Mouse (Mus musculus) liver, embryonic 11.5 days (tissue): ENCODE measurements around the gene Syt14. TPM values are rescaled to one million over a fixed set of nuclear protein-coding genes. Genes with fewer than 3 reads are reported as not detected.

ENCODE experiments used
- ATAC-seq: fragments of 200-750 bp; cut with Nextera tagmentation; replicated peaks from 2 replicates; pipeline ENCODE4 v1.8.0; 2017; ENCODE audit warnings: moderate number of reproducible peaks, mild to moderate bottlenecking, moderate TSS enrichment, moderate library complexity; ENCODE audit not compliant: low FRiP score
- DNase-seq: peaks from one replicate; pipeline ENCODE4 v3.0.0-alpha.2; 2017; ENCODE audit warnings: low spot score
- H3K27ac ChIP-seq: fragments of 300-500 bp; sonication (generic); 2 replicates; pipeline ENCODE4 v1.5.1; 2014; ENCODE audit warnings: mild to moderate bottlenecking, low read depth, low read length, control low read depth
- H3K27me3 ChIP-seq: fragments of 300-500 bp; sonication (generic); replicated peaks from 2 replicates; pipeline ENCODE4 v1.6.1; 2014; ENCODE audit warnings: low read length, mixed read lengths; ENCODE audit not compliant: control insufficient read depth, insufficient read depth
- H3K36me3 ChIP-seq: fragments of 300-500 bp; sonication (generic); 2 replicates; pipeline ENCODE4 v1.6.1; 2014; ENCODE audit warnings: mild to moderate bottlenecking, low read length, moderate library complexity, mixed read lengths; ENCODE audit not compliant: control insufficient read depth, insufficient read depth
- H3K4me1 ChIP-seq: fragments of 300-500 bp; sonication (generic); replicated peaks from 2 replicates; pipeline ENCODE4 v1.6.1; 2014; ENCODE audit warnings: low read length, mixed read lengths; ENCODE audit not compliant: control insufficient read depth, insufficient read depth
- H3K4me2 ChIP-seq: fragments of 300-500 bp; sonication (generic); 2 replicates; pipeline ENCODE4 v1.6.1; 2014; ENCODE audit warnings: mild to moderate bottlenecking, control low read depth, moderate library complexity
- H3K4me3 ChIP-seq: fragments of 300-500 bp; sonication (generic); 2 replicates; pipeline ENCODE4 v1.5.1; 2014; ENCODE audit warnings: low read depth, low read length, control low read depth
- H3K9ac ChIP-seq: fragments of 300-500 bp; sonication (generic); 2 replicates; pipeline ENCODE4 v1.6.1; 2014; ENCODE audit warnings: low read depth, low read length, control low read depth
- H3K9me3 ChIP-seq: fragments of 300-500 bp; sonication (generic); 2 replicates; pipeline ENCODE4 v1.6.1; 2016; ENCODE audit warnings: low read length, inconsistent platforms, mixed read lengths; ENCODE audit not compliant: control insufficient read depth
- WGBS: fragments of 180-500 bp; shearing (Covaris S2); extraction: QIAGEN DNeasy Blood & Tissue Kit; methylation state at CpG from one replicate; pipeline ENCODE4 v1.1.7; 2014; 5-methylcytosine and 5-hydroxymethylcytosine counted together
- polyA plus RNA-seq: library from polyadenylated mRNA; unstranded; fragments of >200 nt; fragmentation: Nextera tagmentation; extraction: Ambion mirVana; gene quantifications from 2 replicates; pipeline ENCODE4 v1.2.1, GENCODE M21; 2014

Syt14 gene
- polyA plus RNA-seq, 1 experiment from 2014 or later, result 2.3 TPM

- H3K27ac ChIP-seq, result no peak overlapping the region
- H3K4me3 ChIP-seq, result no peak overlapping the region
- no peaks in the 10 kb centered on the region for H3K36me3 ChIP-seq
- DNase-seq (no peak), ATAC-seq (no peak)
- no peak overlapping the region for H3K4me2 ChIP-seq
- H3K9me3 ChIP-seq, result no peaks in the 10 kb centered on the region
- H3K9ac ChIP-seq, result no peak overlapping the region
- 68% methylated on average over 3 of the region's 3 CpGs for WGBS
- H3K27me3 ChIP-seq, result no peaks in the 10 kb centered on the region
- no peaks in the 10 kb centered on the region for H3K4me1 ChIP-seq
Measured at GRCm38 (mm10) chr1:192864440-192864839, 171.1 kb downstream of the Syt14 start.

- no peak for ATAC-seq
Measured at GRCm38 (mm10) chr1:192861305-192861960, 174.1 kb downstream of the Syt14 start.

GRCm38 (mm10) chr1:192860273-192860672 lies 175.3 kb downstream of the Syt14 start:
- Histone ChIP-seq H3K4me2 (no peak overlapping the region), H3K9me3 (no peaks in the 10 kb centered on the region), H3K4me1 (no peaks in the 10 kb centered on the region), H3K36me3 (no peaks in the 10 kb centered on the region), H3K4me3 (no peak overlapping the region), H3K9ac (no peak overlapping the region), H3K27ac (no peak overlapping the region), H3K27me3 (peaks cover 34% of the 10 kb centered on the region)
- 64% methylated on average over 6 of the region's 6 CpGs for WGBS
- DNase-seq (no peak), ATAC-seq (no peak)

More at GRCm38 (mm10) chr1:192861305-192861960, 174.1 kb downstream of the Syt14 start:
- DNase-seq, result no peak
- Histone ChIP-seq H3K27ac (no peak overlapping the region), H3K36me3 (no peaks in the 10 kb centered on the region), H3K27me3 (peaks cover 23% of the 10 kb centered on the region), H3K9ac (no peak overlapping the region), H3K4me1 (no peaks in the 10 kb centered on the region), H3K4me3 (no peak overlapping the region), H3K4me2 (no peak overlapping the region), H3K9me3 (no peaks in the 10 kb centered on the region)
- WGBS, result 64% methylated on average over 5 of the region's 5 CpGs

GRCm38 (mm10) chr1:192857582-192857981 lies 178.0 kb downstream of the Syt14 start:
- H3K4me1 ChIP-seq, result no peaks in the 10 kb centered on the region; the same call in 1 of the 2 replicates
- no peak for DNase-seq
- H3K36me3 ChIP-seq, result no peaks in the 10 kb centered on the region

GRCm38 (mm10) chr1:192856931-192857330 lies 178.6 kb downstream of the Syt14 start:
- Histone ChIP-seq H3K4me3 (no peak overlapping the region), H3K9ac (no peak overlapping the region), H3K27ac (no peak overlapping the region), H3K4me2 (no peak overlapping the region), H3K4me1 (no peaks in the 10 kb centered on the region; the same call in 1 of the 2 replicates), H3K9me3 (no peaks in the 10 kb centered on the region), H3K27me3 (peaks cover 68% of the 10 kb centered on the region), H3K36me3 (no peaks in the 10 kb centered on the region)
- no peak for DNase-seq
- 70% methylated on average over 6 of the region's 6 CpGs for WGBS
- ATAC-seq, result no peak

More at GRCm38 (mm10) chr1:192857582-192857981, 178.0 kb downstream of the Syt14 start:
- Histone ChIP-seq H3K27me3 (peaks cover 61% of the 10 kb centered on the region), H3K9ac (no peak overlapping the region), H3K27ac (no peak overlapping the region), H3K4me2 (no peak overlapping the region), H3K9me3 (no peaks in the 10 kb centered on the region), H3K4me3 (no peak overlapping the region)
- no peak for ATAC-seq
- WGBS, result 91% methylated on average over 5 of the region's 5 CpGs

- no peak for ATAC-seq
- H3K9ac ChIP-seq, result no peak overlapping the region
- no peak for DNase-seq
- no peaks in the 10 kb centered on the region; the same call in 1 of the 2 replicates for H3K4me1 ChIP-seq
- H3K36me3 ChIP-seq, result no peaks in the 10 kb centered on the region
- no peak overlapping the region for H3K4me3 ChIP-seq
- peaks cover 73% of the 10 kb centered on the region for H3K27me3 ChIP-seq
- no peaks in the 10 kb centered on the region for H3K9me3 ChIP-seq
- WGBS, result 14% methylated on average over 10 of the region's 10 CpGs
- no peak overlapping the region for H3K27ac ChIP-seq
- H3K4me2 ChIP-seq, result no peak overlapping the region
Measured at GRCm38 (mm10) chr1:192856411-192856810, 179.2 kb downstream of the Syt14 start.

GRCm38 (mm10) chr1:192855474-192856230 lies 179.9 kb downstream of the Syt14 start, which contains the start of gene Sertad4:
Gene Sertad4, minus strand, starts transcription at chr1:192855756.
- no peaks in the 10 kb centered on the region for H3K9me3 ChIP-seq
- ATAC-seq, result no peak
- H3K4me1 ChIP-seq, result no peaks in the 10 kb centered on the region; the same call in 1 of the 2 replicates
- DNase-seq, result peak; percentile 55
- peak within 1 kb of the TSS; percentile 62 for H3K9ac ChIP-seq
- H3K36me3 ChIP-seq, result no peaks in the 10 kb centered on the region
- peaks cover 80% of the 10 kb centered on the region for H3K27me3 ChIP-seq
- 1% methylated on average over 72 of the region's 75 CpGs for WGBS
- peak within 1 kb of the TSS; percentile 75 for H3K27ac ChIP-seq
- H3K4me2 ChIP-seq, result peak within 1 kb of the TSS; percentile 87
- peak within 1 kb of the TSS; percentile 73 for H3K4me3 ChIP-seq

- H3K27me3 ChIP-seq, result peaks cover 82% of the 10 kb centered on the region
- H3K4me3 ChIP-seq, result peak overlapping the region; percentile 73
- H3K36me3 ChIP-seq, result no peaks in the 10 kb centered on the region
- H3K4me1 ChIP-seq, result no peaks in the 10 kb centered on the region; the same call in 1 of the 2 replicates
- DNase-seq, result no peak
- peak overlapping the region; percentile 87 for H3K4me2 ChIP-seq
- H3K9ac ChIP-seq, result peak overlapping the region; percentile 62
- no peaks in the 10 kb centered on the region for H3K9me3 ChIP-seq
- H3K27ac ChIP-seq, result no peak overlapping the region; the same call in 1 of the 2 replicates
- ATAC-seq, result no peak; the same call in 1 of the 2 replicates
- WGBS, result under 1% methylated on average over 30 of the region's 45 CpGs
Measured at GRCm38 (mm10) chr1:192854819-192855271, 180.7 kb downstream of the Syt14 start.
